Mouse (Mus musculus) hindbrain, embryonic 12.5 days (tissue): ENCODE results near the gene Slc34a1. TPM values are rescaled to one million over a fixed set of nuclear protein-coding genes. Genes with fewer than 3 reads are reported as not detected.
A peak's percentile ranks its signal among the peaks of the same experiment; 100 is the strongest.

ENCODE experiments used
- ATAC-seq: fragments of 200-750 bp; cut with Nextera tagmentation; 2 replicates; pipeline ENCODE4 v1.8.0; 2017; ENCODE audit warnings: moderate TSS enrichment; ENCODE audit not compliant: low FRiP score
- H3K27ac ChIP-seq: fragments of 300-500 bp; sonication (generic); 2 replicates; pipeline ENCODE4 v1.5.1; 2016; ENCODE audit warnings: mild to moderate bottlenecking
- H3K27me3 ChIP-seq: fragments of 300-500 bp; sonication (generic); 2 replicates; pipeline ENCODE4 v1.6.1; 2016; ENCODE audit warnings: mild to moderate bottlenecking
- H3K36me3 ChIP-seq: fragments of 300-500 bp; sonication (generic); 2 replicates; pipeline ENCODE4 v1.6.1; 2016; ENCODE audit warnings: mild to moderate bottlenecking
- H3K4me1 ChIP-seq: fragments of 300-500 bp; sonication (generic); 2 replicates; pipeline ENCODE4 v1.6.1; 2016
- H3K4me2 ChIP-seq: fragments of 300-500 bp; sonication (generic); replicated peaks from 2 replicates; pipeline ENCODE4 v1.6.1; 2016; ENCODE audit warnings: mild to moderate bottlenecking
- H3K4me3 ChIP-seq: fragments of 300-500 bp; sonication (generic); 2 replicates; pipeline ENCODE4 v1.5.1; 2016; ENCODE audit warnings: mild to moderate bottlenecking
- H3K9ac ChIP-seq: fragments of 300-500 bp; sonication (generic); 2 replicates; pipeline ENCODE4 v1.6.1; 2016; ENCODE audit warnings: mild to moderate bottlenecking, moderate library complexity
- H3K9me3 ChIP-seq: fragments of 300-500 bp; sonication (generic); replicated peaks from 2 replicates; pipeline ENCODE4 v1.6.1; 2016; ENCODE audit warnings: mild to moderate bottlenecking
- WGBS: fragments of 180-500 bp; shearing (Covaris S2); methylation state at CpG from one replicate; pipeline ENCODE4 v1.1.7; 2016; 5-methylcytosine and 5-hydroxymethylcytosine counted together
- polyA plus RNA-seq: library from polyadenylated mRNA; unstranded; fragments of >200 nt; fragmentation: Nextera tagmentation; extraction: Ambion mirVana; gene quantifications from 2 replicates; pipeline ENCODE4 v1.2.1, GENCODE M21; 2016

Gene Slc34a1
- polyA plus RNA-seq, 1 experiment from 2014 or later: not detected

DNA sequence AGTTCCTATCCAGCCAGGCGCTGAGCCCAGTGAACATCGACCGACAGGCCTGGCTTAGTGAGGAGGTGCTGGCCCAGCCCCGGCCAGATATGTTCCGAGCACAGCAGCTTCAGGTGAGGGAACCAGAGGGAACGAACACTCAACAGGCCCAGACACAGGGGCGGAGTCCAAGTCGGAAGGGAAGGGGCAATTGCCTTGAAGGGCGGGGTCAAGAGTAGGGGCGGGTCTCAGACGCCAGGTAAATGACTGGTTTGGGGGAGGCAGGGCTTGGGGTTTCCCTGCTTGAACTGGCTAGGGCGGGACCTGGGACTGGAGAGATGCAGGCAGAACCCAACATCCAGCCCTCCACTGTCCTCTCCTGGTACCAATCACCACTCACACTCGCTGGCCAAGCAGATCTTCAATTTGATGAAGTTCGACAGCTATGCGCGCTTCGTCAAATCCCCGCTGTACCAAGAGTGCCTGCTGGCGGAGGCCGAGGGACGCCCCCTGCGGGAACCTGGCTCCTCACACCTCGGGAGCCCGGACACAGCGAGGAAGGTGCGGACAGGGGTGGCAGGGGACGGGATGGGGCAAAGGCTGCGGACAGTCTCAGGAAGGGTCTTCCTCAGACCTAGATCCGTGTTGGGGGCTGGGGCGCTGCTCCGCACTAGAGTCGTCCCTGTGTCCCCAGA, 18.9 kb upstream of the Slc34a1 start:
- Histone ChIP-seq H3K4me3 (peak overlapping the region; percentile 13; the same call in 1 of the 2 replicates), H3K27me3 (peaks cover 74% of the 10 kb centered on the region), H3K27ac (no peak overlapping the region), H3K4me2 (0 out of 2 replicates have a peak overlapping the region, but pooled peaks have one; percentile 4), H3K9ac (no peak overlapping the region), H3K36me3 (no peaks in the 10 kb centered on the region), H3K9me3 (no peaks in the 10 kb centered on the region), H3K4me1 (peaks cover 10% of the 10 kb centered on the region; the same call in 1 of the 2 replicates)
- 3% methylated on average over 31 of the region's 32 CpGs for WGBS
- ATAC-seq: no peak

DNA sequence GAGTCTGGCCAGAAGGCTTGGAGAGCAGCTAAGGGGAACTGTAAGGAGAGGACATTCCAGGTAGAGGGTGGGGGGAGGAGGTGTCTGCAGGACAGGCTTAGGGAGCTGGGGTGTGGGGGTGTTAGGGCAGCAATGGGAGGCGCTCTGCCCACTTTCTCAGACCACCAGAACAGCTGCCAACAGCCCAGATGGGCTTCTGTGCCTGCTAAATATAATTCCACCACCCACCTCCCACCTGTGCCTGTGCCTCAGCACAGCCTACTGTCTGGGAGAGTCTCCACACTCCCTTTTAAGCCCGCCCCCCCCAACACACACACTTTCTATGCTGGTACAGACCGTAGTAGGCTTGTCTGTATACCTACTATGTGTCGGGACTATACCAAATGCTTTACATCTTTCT, 16.2 kb upstream of the Slc34a1 start:
- Histone ChIP-seq H3K9ac (no peak overlapping the region), H3K36me3 (no peaks in the 10 kb centered on the region), H3K9me3 (no peaks in the 10 kb centered on the region), H3K27ac (no peak overlapping the region), H3K4me3 (no peak overlapping the region), H3K4me2 (no peak overlapping the region), H3K27me3 (peaks cover 59% of the 10 kb centered on the region), H3K4me1 (peaks cover 10% of the 10 kb centered on the region; the same call in 1 of the 2 replicates)
- ATAC-seq: no peak
- WGBS: 77% methylated on average over 4 of the region's 4 CpGs

DNA sequence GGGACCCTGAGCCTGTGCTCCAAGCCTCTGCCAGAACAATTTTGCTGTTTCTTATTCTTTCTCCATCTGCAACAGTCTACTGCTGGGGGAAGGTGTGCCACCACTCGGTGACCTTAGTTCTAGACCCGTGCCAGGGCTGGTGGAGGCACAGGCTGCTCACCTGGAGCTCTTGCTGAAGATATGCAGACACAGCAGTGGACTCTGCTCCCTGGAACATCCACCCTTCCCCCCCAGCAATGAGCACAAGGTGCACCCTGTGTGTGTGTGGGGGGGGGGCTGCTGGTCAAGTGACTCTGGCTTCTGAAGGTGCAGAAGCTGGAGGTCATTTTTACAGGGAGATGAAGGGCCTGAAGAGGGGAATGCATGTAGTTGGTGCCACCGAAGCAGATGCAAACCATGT, 7.3 kb upstream of the Slc34a1 start:
- no peak for ATAC-seq

DNA sequence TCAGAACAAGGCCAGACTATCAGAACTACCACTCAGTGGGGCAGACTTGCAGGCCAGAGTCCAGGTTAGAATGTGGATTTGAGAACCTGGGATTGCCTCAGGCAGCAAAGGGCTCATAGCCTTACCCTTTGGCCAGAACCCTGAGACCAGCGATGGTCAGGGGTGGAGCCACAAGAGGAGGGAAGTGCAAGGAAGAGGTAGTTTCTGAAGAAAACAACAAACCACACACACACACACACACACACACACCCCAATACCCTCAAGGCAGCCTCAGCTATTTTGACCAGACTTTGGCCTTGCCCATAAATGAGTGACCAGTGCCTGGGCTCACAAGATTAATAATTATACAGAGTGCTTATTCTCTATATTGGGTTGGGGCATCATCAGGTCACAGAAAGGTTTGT, 6.4 kb upstream of the Slc34a1 start:
- no peak overlapping the region for H3K27ac ChIP-seq
- H3K27me3 ChIP-seq: no peaks in the 10 kb centered on the region; the same call in 1 of the 2 replicates
- no peaks in the 10 kb centered on the region for H3K4me1 ChIP-seq
- H3K9me3 ChIP-seq: no peaks in the 10 kb centered on the region
- H3K36me3 ChIP-seq: no peaks in the 10 kb centered on the region
- WGBS: 100% methylated on average over 1 of the region's 1 CpGs
- H3K9ac ChIP-seq: no peak overlapping the region
- H3K4me3 ChIP-seq: no peak overlapping the region
- no peak overlapping the region for H3K4me2 ChIP-seq
- no peak for ATAC-seq

More for the DNA sequence above, 7.3 kb upstream of the Slc34a1 start:
- Histone ChIP-seq H3K4me1 (no peaks in the 10 kb centered on the region), H3K9me3 (no peaks in the 10 kb centered on the region), H3K4me3 (no peak overlapping the region), H3K9ac (no peak overlapping the region), H3K4me2 (no peak overlapping the region), H3K27ac (no peak overlapping the region), H3K36me3 (no peaks in the 10 kb centered on the region), H3K27me3 (no peaks in the 10 kb centered on the region)
- 89% methylated on average over 3 of the region's 3 CpGs for WGBS

DNA sequence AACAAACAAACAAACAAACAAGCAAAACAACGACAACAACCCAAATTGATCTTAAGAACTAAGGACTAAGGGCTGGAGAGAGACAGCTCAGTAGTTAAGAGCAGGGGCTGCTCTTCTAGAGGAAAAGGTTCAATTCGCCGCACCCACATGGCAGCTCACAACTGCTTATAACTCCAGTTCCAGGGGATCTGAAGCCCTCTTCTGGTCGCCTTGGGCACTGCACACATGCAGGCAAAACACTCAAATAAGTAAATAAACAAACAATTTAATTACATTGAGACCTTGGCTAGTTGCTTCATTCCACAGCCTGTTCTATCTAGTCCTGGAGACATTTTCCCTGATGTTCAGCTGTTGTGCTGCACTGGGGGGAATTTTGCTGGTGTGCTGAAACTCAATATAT, 5.1 kb upstream of the Slc34a1 start:
- WGBS: 69% methylated on average over 4 of the region's 4 CpGs
- no peaks in the 10 kb centered on the region for H3K9me3 ChIP-seq
- no peak for ATAC-seq

DNA sequence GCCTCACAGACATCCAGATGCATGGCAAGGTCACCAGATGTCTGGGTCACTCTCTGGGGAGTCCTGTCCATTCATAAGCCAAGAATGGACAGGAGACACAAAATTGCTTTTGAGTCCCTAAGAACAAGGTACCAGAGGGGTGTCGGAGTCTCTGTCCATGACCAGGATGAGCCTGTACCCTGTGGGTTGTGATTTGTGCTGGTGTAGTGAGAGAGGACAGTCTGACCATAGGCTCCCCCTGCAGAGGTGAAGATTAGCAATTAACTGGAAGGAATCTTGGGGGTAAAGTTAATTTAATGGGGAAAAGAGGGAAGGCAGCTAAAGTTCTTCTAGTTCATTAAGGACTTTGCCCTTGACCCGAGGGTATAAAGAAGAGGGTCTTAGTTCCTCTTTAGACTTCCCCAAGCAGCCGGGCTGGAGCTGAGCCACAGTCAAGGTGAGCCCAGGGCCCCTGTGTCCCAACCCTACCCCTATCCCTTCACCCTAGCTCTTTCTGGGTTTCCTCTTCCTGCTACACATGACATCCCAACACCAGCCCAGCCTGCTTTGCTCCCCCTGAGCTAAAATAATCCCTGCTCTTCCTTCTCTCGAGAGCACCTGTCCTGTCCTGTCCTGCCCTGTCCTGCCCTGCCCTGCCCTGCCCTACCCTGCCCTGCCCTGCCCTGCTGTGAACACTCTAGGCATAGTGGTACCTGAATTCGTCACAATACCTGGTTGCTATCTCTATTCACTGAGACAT, 1.5 kb downstream of the Slc34a1 start:
- H3K9me3 ChIP-seq: no peaks in the 10 kb centered on the region
- peaks cover 19% of the 10 kb centered on the region for H3K27me3 ChIP-seq
- H3K4me3 ChIP-seq: no peak overlapping the region
- no peaks in the 10 kb centered on the region for H3K36me3 ChIP-seq
- H3K4me2 ChIP-seq: no peak overlapping the region
- peaks cover 3% of the 10 kb centered on the region; the same call in 1 of the 2 replicates for H3K4me1 ChIP-seq
- 81% methylated on average over 5 of the region's 5 CpGs for WGBS
- no peak overlapping the region for H3K27ac ChIP-seq
- no peak overlapping the region for H3K9ac ChIP-seq
- ATAC-seq: no peak

More for the DNA sequence above, 5.1 kb upstream of the Slc34a1 start:
- H3K36me3 ChIP-seq: no peaks in the 10 kb centered on the region
- H3K9ac ChIP-seq: no peak overlapping the region
- H3K27me3 ChIP-seq: no peaks in the 10 kb centered on the region; the same call in 1 of the 2 replicates
- H3K4me1 ChIP-seq: no peaks in the 10 kb centered on the region
- H3K4me3 ChIP-seq: no peak overlapping the region
- no peak overlapping the region for H3K27ac ChIP-seq
- no peak overlapping the region for H3K4me2 ChIP-seq

DNA sequence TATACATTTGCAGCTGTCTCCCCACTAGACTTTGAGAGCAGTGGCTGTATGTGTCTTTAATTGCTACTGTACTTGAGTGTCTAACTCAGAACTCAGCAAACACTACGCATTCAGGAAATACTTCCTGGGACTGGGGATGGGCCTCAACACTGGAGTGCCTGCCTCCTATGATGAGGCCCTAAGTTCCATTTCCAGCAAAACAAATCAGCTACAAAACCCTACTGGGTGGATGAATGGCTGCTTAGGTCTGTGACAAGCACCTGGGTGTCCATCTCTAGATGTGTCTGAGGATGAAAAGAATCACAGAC, 2.0 kb downstream of the Slc34a1 start:
- peaks cover 4% of the 10 kb centered on the region for H3K4me1 ChIP-seq
- no peak overlapping the region for H3K27ac ChIP-seq
- H3K36me3 ChIP-seq: no peaks in the 10 kb centered on the region
- no peak for ATAC-seq
- H3K27me3 ChIP-seq: peaks cover 19% of the 10 kb centered on the region
- no peaks in the 10 kb centered on the region for H3K9me3 ChIP-seq
- no peak overlapping the region for H3K9ac ChIP-seq
- WGBS: 79% methylated on average over 1 of the region's 1 CpGs
- no peak overlapping the region for H3K4me2 ChIP-seq
- H3K4me3 ChIP-seq: no peak overlapping the region

DNA sequence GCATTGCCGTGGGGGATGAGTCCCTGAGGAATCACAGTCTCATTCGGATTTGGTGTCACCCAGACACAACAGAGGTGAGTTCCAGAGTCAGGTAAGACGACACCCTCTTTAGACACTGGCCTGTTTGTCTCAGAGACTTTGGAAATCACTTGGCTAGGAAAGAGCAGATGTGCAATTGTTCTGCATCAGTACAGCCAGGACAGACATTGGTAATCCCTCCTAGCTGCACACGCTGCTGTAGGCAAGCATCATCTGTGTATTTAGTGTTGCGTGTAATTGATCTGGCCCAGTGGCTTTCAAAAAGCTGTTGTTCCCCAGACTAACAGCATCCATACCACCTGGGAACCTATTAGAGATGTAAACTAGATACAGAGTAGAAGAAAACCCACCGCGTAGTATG, 5.3 kb downstream of the Slc34a1 start:
- peaks cover 13% of the 10 kb centered on the region for H3K4me1 ChIP-seq
- no peaks in the 10 kb centered on the region for H3K36me3 ChIP-seq
- H3K27me3 ChIP-seq: peaks cover 19% of the 10 kb centered on the region
- H3K9me3 ChIP-seq: no peaks in the 10 kb centered on the region
- no peak overlapping the region for H3K4me3 ChIP-seq
- WGBS: 52% methylated on average over 7 of the region's 7 CpGs
- ATAC-seq: peak; percentile 55
- peak overlapping the region; percentile 81 for H3K27ac ChIP-seq
- H3K9ac ChIP-seq: no peak overlapping the region
- H3K4me2 ChIP-seq: no peak overlapping the region

DNA sequence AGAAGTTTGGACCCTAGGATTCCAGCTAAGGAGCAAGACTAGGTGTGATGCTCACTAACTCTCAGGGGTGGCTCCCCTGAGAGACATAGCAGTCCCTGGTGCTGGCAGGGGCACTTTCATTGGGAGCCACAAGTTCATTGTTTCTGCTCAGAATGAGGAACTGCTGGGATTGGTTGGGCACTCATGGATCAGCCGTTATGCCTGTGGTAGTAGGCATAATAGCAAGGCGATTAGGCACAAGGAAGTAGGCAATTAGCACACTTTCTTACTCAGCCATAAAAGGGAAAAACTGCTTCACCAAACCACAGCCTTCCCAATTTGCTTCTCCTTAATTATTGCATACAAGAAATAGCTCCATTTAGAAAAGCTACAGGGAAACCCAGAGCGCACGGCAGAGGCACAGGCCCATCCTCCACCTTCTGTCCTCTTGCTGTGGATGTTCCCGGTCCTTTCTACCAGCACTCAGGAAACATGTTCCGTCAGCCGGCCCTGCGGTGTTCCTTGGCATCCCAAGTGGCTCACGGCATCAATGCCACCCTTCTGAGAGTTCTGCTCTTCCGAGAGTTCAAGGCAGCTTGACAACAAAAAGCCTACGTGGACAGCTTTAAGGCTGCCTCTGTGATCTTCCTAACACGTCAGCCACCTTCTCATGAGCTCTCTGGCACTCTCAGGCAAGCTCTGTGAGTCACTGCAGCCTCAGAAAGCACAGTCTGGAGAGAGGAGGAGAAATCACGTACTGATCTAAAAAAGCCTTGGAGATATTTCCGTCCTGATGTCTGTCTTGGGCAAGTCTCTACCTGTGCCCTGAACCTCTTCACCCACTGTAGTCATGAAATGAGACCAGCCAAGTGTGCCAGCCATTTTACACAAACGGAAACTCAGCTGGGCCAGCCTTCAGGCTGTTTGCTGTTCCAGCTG, 6.2 kb downstream of the Slc34a1 start:
- Histone ChIP-seq H3K4me3 (no peak overlapping the region), H3K9ac (no peak overlapping the region), H3K27me3 (peaks cover 19% of the 10 kb centered on the region), H3K9me3 (no peaks in the 10 kb centered on the region), H3K36me3 (no peaks in the 10 kb centered on the region), H3K4me2 (no peak overlapping the region), H3K4me1 (peaks cover 13% of the 10 kb centered on the region), H3K27ac (peak overlapping the region; percentile 81)
- WGBS: 71% methylated on average over 15 of the region's 15 CpGs
- no peak for ATAC-seq

DNA sequence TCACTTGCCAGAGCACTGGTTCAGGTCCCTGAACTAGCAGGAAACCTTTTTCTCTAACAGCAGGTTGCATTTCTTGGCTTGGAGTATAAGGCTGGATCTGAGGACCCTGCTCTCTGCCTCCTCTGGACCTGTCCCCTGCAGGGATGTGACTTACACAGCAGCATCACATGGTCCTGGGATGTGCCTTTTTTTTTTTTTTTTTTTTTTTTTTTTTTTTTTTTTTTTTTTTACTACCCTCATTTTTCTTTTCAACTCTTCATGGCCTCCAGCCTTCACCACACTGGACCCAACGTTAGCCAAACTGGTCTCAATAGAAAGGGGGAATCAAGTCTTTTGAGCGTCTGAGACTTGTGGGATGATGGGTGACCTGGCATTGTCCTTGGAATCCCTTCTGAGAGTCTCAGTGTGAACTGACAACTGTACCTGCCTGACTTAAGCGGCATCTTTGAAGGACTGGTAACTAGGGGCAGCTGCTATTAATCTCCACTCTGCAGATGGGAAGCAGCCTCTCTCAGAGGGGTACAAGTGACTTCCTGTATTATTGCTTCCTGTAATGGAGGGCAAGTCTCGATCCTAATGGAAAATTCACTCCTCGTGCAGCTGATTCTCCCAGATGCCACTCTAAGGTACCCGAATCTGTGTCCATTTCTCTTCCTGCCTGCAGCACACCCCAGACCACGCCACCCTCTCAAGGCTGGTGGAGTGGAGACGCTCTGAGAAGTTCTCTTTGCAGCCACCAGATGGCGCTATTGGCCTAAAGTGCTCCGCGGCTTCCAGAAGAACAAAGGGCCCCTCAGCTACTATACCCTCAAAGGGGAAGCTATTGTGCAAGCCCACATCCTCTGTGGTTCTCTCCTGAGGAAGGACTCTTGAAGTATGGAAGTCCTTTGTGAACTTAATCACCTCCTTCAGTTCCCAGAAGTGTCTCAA, 7.1 kb downstream of the Slc34a1 start:
- H3K27ac ChIP-seq: peak overlapping the region; percentile 81
- peaks cover 13% of the 10 kb centered on the region for H3K4me1 ChIP-seq
- H3K4me3 ChIP-seq: no peak overlapping the region
- H3K4me2 ChIP-seq: peak overlapping the region; percentile 11; the same call in 1 of the 2 replicates
- peaks cover 19% of the 10 kb centered on the region for H3K27me3 ChIP-seq
- peak; percentile 88 for ATAC-seq
- peak overlapping the region; percentile 52 for H3K9ac ChIP-seq
- WGBS: 15% methylated on average over 11 of the region's 11 CpGs
- no peaks in the 10 kb centered on the region for H3K36me3 ChIP-seq
- no peaks in the 10 kb centered on the region for H3K9me3 ChIP-seq

DNA sequence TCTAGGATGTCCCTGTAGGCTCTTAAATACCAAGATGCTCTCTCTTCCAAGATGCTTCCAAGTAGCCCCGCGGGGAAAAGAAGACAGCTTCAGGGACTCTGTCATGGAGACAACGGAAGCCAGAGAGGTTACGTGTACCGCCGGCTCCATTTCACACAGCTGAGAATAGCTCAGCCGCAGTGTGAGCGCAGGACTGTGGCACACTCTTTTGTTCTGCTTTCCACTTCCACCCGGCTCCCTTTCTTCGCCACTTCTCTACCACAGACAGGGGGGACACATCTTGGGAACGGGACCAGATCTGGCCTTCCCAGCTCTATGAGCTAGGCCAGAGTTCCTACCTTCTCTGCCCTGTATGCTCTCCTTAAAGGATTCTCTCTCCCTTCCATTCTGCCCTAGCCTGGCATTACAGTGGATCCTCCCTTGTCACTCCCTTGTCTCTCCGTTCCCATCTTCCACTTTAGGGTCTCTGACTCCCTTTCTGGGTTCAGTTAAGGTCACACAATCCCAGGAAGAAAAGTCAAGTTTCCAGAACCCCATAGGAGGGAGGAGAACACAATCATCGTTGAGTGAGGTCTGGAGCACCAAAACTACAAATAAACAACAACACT, 7.9 kb downstream of the Slc34a1 start:
- WGBS: 69% methylated on average over 13 of the region's 13 CpGs
- H3K9ac ChIP-seq: peak overlapping the region; percentile 52
- no peak overlapping the region for H3K4me2 ChIP-seq
- no peaks in the 10 kb centered on the region for H3K36me3 ChIP-seq
- H3K4me1 ChIP-seq: peaks cover 13% of the 10 kb centered on the region
- no peak overlapping the region for H3K4me3 ChIP-seq
- no peaks in the 10 kb centered on the region for H3K9me3 ChIP-seq
- peak overlapping the region; percentile 64 for H3K27ac ChIP-seq
- ATAC-seq: 0 out of 2 replicates have a peak, but pooled peaks have one; percentile 27
- H3K27me3 ChIP-seq: peaks cover 16% of the 10 kb centered on the region
